Mouse (Mus musculus) stomach, postnatal 0 days (tissue): ENCODE measurements around the gene Tnfrsf8. TPM values are rescaled to one million over a fixed set of nuclear protein-coding genes. Genes with fewer than 3 reads are reported as not detected.

Experiments used
- ATAC-seq: fragments of 200-750 bp; cut with Nextera tagmentation; 2 replicates; pipeline ENCODE4 v1.8.0; 2017; ENCODE audit not compliant: low FRiP score, low TSS enrichment
- DNase-seq: peaks from one replicate; pipeline ENCODE4 v3.0.0-alpha.2; 2016; ENCODE audit warnings: low spot score
- H3K27ac ChIP-seq: fragments of 300-500 bp; sonication (generic); replicated peaks from 2 replicates; pipeline ENCODE4 v1.5.1; 2014; ENCODE audit warnings: mild to moderate bottlenecking, control low read depth
- H3K27me3 ChIP-seq: fragments of 300-500 bp; sonication (generic); 2 replicates; pipeline ENCODE4 v1.6.1; 2014; ENCODE audit warnings: low read length; ENCODE audit not compliant: control insufficient read depth, insufficient read depth
- H3K36me3 ChIP-seq: fragments of 300-500 bp; sonication (generic); 2 replicates; pipeline ENCODE4 v1.6.1; 2014; ENCODE audit warnings: low read length, mixed read lengths; ENCODE audit not compliant: control insufficient read depth, insufficient read depth
- H3K4me1 ChIP-seq: fragments of 300-500 bp; sonication (generic); replicated peaks from 2 replicates; pipeline ENCODE4 v1.6.1; 2014; ENCODE audit warnings: antibody characterized with exemption; ENCODE audit not compliant: control insufficient read depth, insufficient read depth
- H3K4me2 ChIP-seq: fragments of 300-500 bp; sonication (generic); replicated peaks from 2 replicates; pipeline ENCODE4 v1.6.1; 2014; ENCODE audit warnings: low read depth, mild to moderate bottlenecking, control low read depth, moderate library complexity
- H3K4me3 ChIP-seq: fragments of 300-500 bp; sonication (generic); 2 replicates; pipeline ENCODE4 v1.5.1; 2014; ENCODE audit warnings: low read depth, low read length, control low read depth
- H3K9ac ChIP-seq: fragments of 300-500 bp; sonication (generic); 2 replicates; pipeline ENCODE4 v1.6.1; 2014; ENCODE audit warnings: mild to moderate bottlenecking, low read length, control low read depth, mixed read lengths
- H3K9me3 ChIP-seq: fragments of 300-500 bp; sonication (generic); 2 replicates; pipeline ENCODE4 v1.6.1; 2016; ENCODE audit warnings: low read length; ENCODE audit not compliant: control insufficient read depth
- CTCF ChIP-seq: IDR thresholded peaks from 2 replicates; pipeline ENCODE4 v1.5.1; 2016; ENCODE audit warnings: antibody characterized with exemption, low read depth, mild to moderate bottlenecking, moderate library complexity
- EP300 ChIP-seq: optimal IDR thresholded peaks from 2 replicates; pipeline ENCODE3; 2016; ENCODE audit warnings: antibody characterized with exemption
- WGBS: fragments of 180-500 bp; shearing (Covaris S2); extraction: QIAGEN DNeasy Blood & Tissue Kit; methylation state at CpG from one replicate; pipeline ENCODE4 v1.1.7; 2014; 5-methylcytosine and 5-hydroxymethylcytosine counted together
- polyA plus RNA-seq: library from polyadenylated mRNA; unstranded; fragments of >200 nt; fragmentation: Nextera tagmentation; extraction: Ambion mirVana; gene quantifications from 2 replicates; pipeline ENCODE4 v1.2.1, GENCODE M21; 2015

Gene Tnfrsf8
- polyA plus RNA-seq, 1 experiment from 2014 or later: 0.04 TPM

DNA sequence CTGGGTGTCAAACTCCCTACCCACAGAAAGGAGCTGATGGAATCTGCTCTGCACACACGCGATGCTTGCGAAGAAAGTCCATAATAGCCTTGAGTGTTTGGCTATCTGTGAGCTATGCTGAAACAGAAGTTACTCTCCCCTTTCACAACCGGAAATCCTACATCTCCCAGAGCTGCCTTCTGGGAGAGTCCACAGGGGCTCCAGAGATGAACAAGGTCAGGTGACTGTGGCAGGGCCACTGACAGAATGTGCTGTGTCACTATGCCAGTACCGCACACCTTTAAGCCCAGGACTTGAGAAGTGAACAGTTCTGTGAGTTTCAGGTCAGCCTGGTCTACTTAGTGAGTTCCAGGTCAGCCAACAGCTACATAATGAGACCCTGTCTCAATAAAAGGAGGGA is 20.4 kb downstream of the Tnfrsf8 start:
- Histone ChIP-seq H3K36me3 (no peaks in the 10 kb centered on the region), H3K27ac (no peak overlapping the region), H3K4me1 (no peaks in the 10 kb centered on the region), H3K9me3 (no peaks in the 10 kb centered on the region), H3K4me3 (no peak overlapping the region), H3K9ac (no peak overlapping the region), H3K27me3 (no peaks in the 10 kb centered on the region), H3K4me2 (no peak overlapping the region)
- WGBS: 83% methylated on average over 5 of the region's 5 CpGs
- no peak for ATAC-seq
- no peak for TF ChIP-seq EP300
- no peak for TF ChIP-seq CTCF
- no peak for DNase-seq

DNA sequence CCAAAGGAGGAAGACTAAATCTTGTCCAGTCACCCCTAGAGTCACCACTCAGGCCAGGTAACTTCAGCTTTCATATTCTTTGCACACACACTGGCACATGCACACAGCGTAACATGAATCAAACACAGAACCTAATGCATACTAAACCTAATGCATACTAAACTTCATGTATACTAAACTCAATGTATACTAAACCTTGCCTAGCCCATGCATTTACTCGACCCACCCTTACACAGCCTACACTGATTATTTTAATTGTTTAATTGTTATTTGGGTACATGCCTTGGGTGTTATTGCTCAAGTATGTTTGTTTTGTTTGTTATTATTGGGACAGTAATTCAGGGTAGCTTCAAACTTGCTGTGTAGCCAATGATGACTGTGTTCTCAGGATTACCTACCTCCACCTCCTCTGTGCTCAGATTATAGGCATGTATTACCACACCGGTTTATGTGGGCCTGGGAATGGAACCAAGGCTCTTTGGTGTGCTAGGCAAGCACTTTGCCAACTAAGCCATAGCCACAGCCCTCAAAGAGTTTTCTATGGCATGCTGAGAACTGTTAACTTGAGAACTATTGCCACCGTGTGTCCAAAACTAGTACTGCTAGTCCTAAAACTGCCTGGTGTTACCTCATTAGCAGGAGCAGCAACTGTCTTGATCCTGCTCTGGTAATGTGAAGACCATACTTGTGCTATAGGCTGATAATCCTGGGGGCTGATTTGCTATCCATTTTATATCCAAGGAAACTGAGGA is 28.4 kb downstream of the Tnfrsf8 start:
- Histone ChIP-seq H3K4me1 (no peaks in the 10 kb centered on the region), H3K27me3 (no peaks in the 10 kb centered on the region), H3K27ac (no peak overlapping the region), H3K36me3 (no peaks in the 10 kb centered on the region), H3K4me3 (no peak overlapping the region), H3K9ac (no peak overlapping the region), H3K9me3 (no peaks in the 10 kb centered on the region), H3K4me2 (no peak overlapping the region)
- peak; percentile 71 for DNase-seq
- TF ChIP-seq EP300 (no peak), CTCF (peak; percentile 93)
- WGBS: 43% methylated on average over 4 of the region's 4 CpGs
- ATAC-seq: peak; percentile 71

DNA sequence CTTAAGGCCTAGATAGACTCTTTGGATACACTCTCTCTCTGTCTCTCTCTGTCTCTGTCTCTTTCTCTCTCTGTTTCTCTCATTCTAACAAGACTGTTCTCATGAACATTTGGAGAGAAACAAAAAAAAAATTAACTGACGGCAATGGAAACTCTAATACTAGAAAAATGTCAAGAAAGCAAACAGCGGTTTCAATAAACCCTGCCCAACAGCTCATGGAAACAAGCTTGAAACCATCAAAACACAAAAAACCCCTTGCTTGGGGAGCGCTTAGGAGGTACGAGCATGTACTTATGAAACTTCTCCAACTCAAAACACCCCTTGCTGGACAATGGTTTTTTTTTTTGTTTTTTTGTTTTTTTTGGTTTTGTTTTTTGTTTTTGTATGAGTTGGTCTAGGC is 30.3 kb downstream of the Tnfrsf8 start:
- no peak overlapping the region for H3K4me3 ChIP-seq
- no peak for DNase-seq
- no peak for ATAC-seq
- no peaks in the 10 kb centered on the region for H3K36me3 ChIP-seq
- WGBS: 87% methylated on average over 4 of the region's 4 CpGs
- H3K9ac ChIP-seq: no peak overlapping the region
- no peak overlapping the region for H3K27ac ChIP-seq
- no peaks in the 10 kb centered on the region for H3K9me3 ChIP-seq
- H3K27me3 ChIP-seq: no peaks in the 10 kb centered on the region
- no peak overlapping the region for H3K4me2 ChIP-seq
- TF ChIP-seq EP300: no peak
- no peak for TF ChIP-seq CTCF
- H3K4me1 ChIP-seq: no peaks in the 10 kb centered on the region

DNA sequence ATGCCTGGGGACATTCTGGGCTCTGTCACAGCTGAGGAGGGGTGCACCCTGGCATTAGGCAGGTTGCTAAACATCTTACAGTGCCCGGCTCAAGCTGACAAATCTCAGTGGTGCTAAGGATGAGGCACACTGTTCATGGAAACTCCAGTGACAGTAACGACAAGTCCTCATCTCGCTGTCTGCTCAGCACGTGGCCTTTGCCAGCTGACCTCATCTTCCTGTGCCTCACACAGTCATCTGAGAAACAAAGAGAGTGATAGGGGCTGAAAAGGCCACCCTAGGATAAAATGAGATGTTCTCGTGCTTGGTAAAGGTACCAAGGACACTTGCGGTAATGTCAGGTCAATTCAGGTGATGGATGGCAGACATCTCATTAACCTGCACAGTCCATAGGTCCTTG is 31.5 kb downstream of the Tnfrsf8 start:
- H3K9ac ChIP-seq: no peak overlapping the region
- DNase-seq (no peak), ATAC-seq (no peak)
- 60% methylated on average over 6 of the region's 6 CpGs for WGBS
- no peak for TF ChIP-seq EP300
- TF ChIP-seq CTCF: no peak
- H3K4me3 ChIP-seq: no peak overlapping the region
- H3K27ac ChIP-seq: no peak overlapping the region
- H3K36me3 ChIP-seq: no peaks in the 10 kb centered on the region
- no peak overlapping the region for H3K4me2 ChIP-seq
- no peaks in the 10 kb centered on the region for H3K9me3 ChIP-seq
- no peaks in the 10 kb centered on the region for H3K4me1 ChIP-seq
- H3K27me3 ChIP-seq: no peaks in the 10 kb centered on the region

DNA sequence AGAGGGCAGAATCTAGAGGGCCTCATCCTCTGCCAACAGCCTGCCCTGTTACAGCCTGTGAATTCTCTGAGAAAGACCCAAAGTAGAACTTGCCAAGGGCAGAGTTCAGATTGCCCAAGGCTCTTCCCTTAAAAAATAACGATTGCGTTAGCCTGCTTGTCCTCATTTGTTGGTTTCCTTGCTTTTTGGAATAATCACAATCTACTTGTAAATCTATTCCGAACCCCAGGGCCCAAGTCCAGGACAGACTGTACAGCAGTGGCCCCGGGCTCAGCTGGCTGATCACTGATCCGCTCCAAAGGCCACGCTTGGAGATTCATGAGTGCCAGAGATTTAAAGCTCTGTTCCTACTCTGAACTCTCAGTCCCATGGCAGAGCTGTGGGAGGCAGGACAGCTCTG is 34.0 kb downstream of the Tnfrsf8 start:
- Histone ChIP-seq H3K9ac (no peak overlapping the region), H3K9me3 (no peaks in the 10 kb centered on the region), H3K27ac (no peak overlapping the region), H3K36me3 (no peaks in the 10 kb centered on the region), H3K4me1 (no peaks in the 10 kb centered on the region), H3K4me2 (no peak overlapping the region), H3K27me3 (no peaks in the 10 kb centered on the region), H3K4me3 (no peak overlapping the region)
- TF ChIP-seq CTCF: no peak
- TF ChIP-seq EP300: no peak
- DNase-seq (no peak), ATAC-seq (no peak)
- 82% methylated on average over 6 of the region's 6 CpGs for WGBS

DNA sequence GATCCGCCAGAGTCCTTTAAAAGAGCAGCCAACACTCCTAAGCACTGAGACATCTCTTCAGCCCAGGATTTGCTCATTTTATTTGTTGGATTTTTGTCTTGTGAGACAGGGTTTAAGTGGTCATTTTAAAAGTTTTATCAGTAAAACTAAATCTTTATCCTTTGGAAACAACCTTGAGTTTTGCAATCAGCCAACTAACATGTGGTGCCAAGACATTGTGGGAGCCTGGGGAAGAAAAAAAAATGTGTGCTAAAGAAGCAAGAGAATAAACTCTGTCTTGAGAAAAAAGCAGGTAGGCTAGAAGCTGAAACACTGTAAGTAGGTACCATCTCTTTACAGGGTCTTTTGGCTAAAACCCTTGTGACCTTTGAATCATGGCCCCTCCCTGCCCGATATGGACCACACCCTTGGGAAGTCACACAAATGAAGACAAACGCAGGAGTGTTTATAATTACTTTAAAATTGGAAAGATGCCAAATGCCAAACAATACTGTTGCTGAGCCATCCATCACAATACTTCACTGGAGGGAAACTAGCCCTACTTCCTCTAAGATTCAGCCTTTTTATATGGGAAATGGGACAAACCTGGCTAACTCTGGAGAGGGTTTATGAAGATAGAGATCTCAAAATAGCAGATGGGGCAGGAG is 36.1 kb downstream of the Tnfrsf8 start:
- WGBS: 29% methylated on average over 3 of the region's 3 CpGs
- DNase-seq: no peak
- Histone ChIP-seq H3K4me3 (no peak overlapping the region), H3K9me3 (no peaks in the 10 kb centered on the region), H3K9ac (no peak overlapping the region), H3K27ac (0 out of 2 replicates have a peak overlapping the region, but pooled peaks have one; percentile 14), H3K4me1 (no peaks in the 10 kb centered on the region), H3K36me3 (no peaks in the 10 kb centered on the region), H3K4me2 (no peak overlapping the region), H3K27me3 (no peaks in the 10 kb centered on the region)
- ATAC-seq: peak; percentile 74
- TF ChIP-seq CTCF: no peak
- TF ChIP-seq EP300: no peak
